30 mouse cellular contexts compared by ENCODE assay signal in the genomic region with DNA sequence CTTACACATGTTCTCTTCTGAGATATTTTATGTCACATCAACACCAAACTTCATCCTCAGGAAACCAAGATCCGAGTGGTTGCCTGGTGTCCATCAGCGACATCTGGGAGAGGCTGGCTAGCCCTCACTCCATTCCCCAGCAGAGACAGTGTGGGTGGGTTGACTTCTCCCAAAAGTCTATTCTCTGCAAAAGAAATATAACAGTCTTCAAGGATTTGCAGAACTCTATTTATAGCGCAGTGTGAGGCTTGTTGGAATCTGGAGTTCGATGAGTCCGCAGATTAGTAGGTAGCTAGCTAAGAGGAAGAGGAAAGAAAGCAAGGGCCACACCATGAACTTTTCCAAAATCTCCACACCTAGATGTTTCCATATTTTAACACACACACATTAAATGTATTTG.
"Had no signal": no experiment of that assay in that cellular context is flagged by ENCODE, and none has a peak within 500 bp of the region (broad histone marks: within the 10 kb centered on the region; RNA-seq: fewer than 3 reads in every experiment).

No protein-coding gene starts in this region.

- H3K36me3 ChIP-seq: limb, embryonic 12.5 days; limb, embryonic 13.5 days; limb, embryonic 15.5 days; liver, embryonic 12.5 days; liver, embryonic 13.5 days; liver, embryonic 15.5 days; lung, embryonic 15.5 days; midbrain, embryonic 10.5 days; midbrain, embryonic 12.5 days; midbrain, embryonic 13.5 days; midbrain, embryonic 15.5 days had no signal

- ATAC-seq: liver, embryonic 12.5 days; lung, postnatal 0 days; midbrain, embryonic 13.5 days; midbrain, embryonic 15.5 days; midbrain, embryonic 16.5 days had no signal

- H3K9ac ChIP-seq: limb, embryonic 12.5 days; limb, embryonic 13.5 days; limb, embryonic 15.5 days; liver, embryonic 14.5 days; liver, embryonic 15.5 days; lung, embryonic 14.5 days; lung, embryonic 15.5 days; midbrain, embryonic 12.5 days; midbrain, embryonic 13.5 days; midbrain, embryonic 15.5 days had no signal

- H3K27ac ChIP-seq: left cerebral cortex, adult 2 months; limb, embryonic 10.5 days; limb, embryonic 12.5 days; limb, embryonic 13.5 days; limb, embryonic 15.5 days; liver, embryonic 12.5 days; lung, embryonic 15.5 days; macrophage; midbrain, embryonic 10.5 days; midbrain, embryonic 12.5 days; midbrain, embryonic 13.5 days; midbrain, embryonic 15.5 days had no signal

- DNase-seq: left cerebral cortex, postnatal 4 days; liver; liver, embryonic 13.5 days; lung, adult 18-20 months; lung, adult 2 months; lung, embryonic 14.5 days; lung, postnatal 10 days; lung, postnatal 14 days; lung, postnatal 36 days; lung, postnatal 4 days; midbrain, embryonic 14.5 days had no signal

- H3K4me3 ChIP-seq: left cerebral cortex, adult 2 months; limb, embryonic 10.5 days; limb, embryonic 12.5 days; limb, embryonic 13.5 days; limb, embryonic 15.5 days; liver, embryonic 12.5 days; liver, embryonic 13.5 days; liver, embryonic 15.5 days; lung, embryonic 15.5 days; midbrain, embryonic 10.5 days; midbrain, embryonic 12.5 days; midbrain, embryonic 13.5 days; midbrain, embryonic 15.5 days; myocyte had no signal

- H3K27me3 ChIP-seq: midbrain, embryonic 15.5 days had no signal

- H3K9me3 ChIP-seq: limb, embryonic 10.5 days; limb, embryonic 12.5 days; limb, embryonic 13.5 days; limb, embryonic 15.5 days; liver, embryonic 12.5 days; liver, embryonic 13.5 days; liver, embryonic 15.5 days; lung, embryonic 15.5 days; midbrain, embryonic 10.5 days; midbrain, embryonic 12.5 days; midbrain, embryonic 13.5 days; midbrain, embryonic 15.5 days had no signal

- H3K4me2 ChIP-seq: limb, embryonic 12.5 days; limb, embryonic 13.5 days; limb, embryonic 15.5 days; liver, embryonic 11.5 days; liver, embryonic 12.5 days; liver, embryonic 15.5 days; lung, embryonic 14.5 days; lung, embryonic 15.5 days; midbrain, embryonic 11.5 days; midbrain, embryonic 12.5 days; midbrain, embryonic 13.5 days; midbrain, embryonic 15.5 days had no signal
